Mouse (Mus musculus) liver, embryonic 13.5 days (tissue): ENCODE measurements around the gene Ctdnep1. TPM values are rescaled to one million over a fixed set of nuclear protein-coding genes. Genes with fewer than 3 reads are reported as not detected.

Source experiments
- ATAC-seq: fragments of 200-750 bp; cut with Nextera tagmentation; 2 replicates; pipeline ENCODE4 v1.8.0; 2017; ENCODE audit warnings: low read depth, mild to moderate bottlenecking, moderate number of reproducible peaks, moderate library complexity
- DNase-seq: peaks from one replicate; pipeline ENCODE4 v3.0.0; 2022
- H3K27ac ChIP-seq: fragments of 300-500 bp; sonication (generic); 2 replicates; pipeline ENCODE4 v1.5.1; 2015; ENCODE audit warnings: moderate library complexity, mild to moderate bottlenecking, inconsistent platforms
- H3K27me3 ChIP-seq: fragments of 300-500 bp; sonication (generic); 2 replicates; pipeline ENCODE4 v1.6.1; 2015; ENCODE audit warnings: mild to moderate bottlenecking, inconsistent platforms
- H3K36me3 ChIP-seq: fragments of 300-500 bp; sonication (generic); 2 replicates; pipeline ENCODE4 v1.6.1; 2015; ENCODE audit warnings: mild to moderate bottlenecking, inconsistent platforms
- H3K4me1 ChIP-seq: fragments of 300-500 bp; sonication (generic); replicated peaks from 2 replicates; pipeline ENCODE4 v1.6.1; 2015; ENCODE audit warnings: inconsistent platforms
- H3K4me2 ChIP-seq: fragments of 300-500 bp; sonication (generic); 2 replicates; pipeline ENCODE4 v1.6.1; 2015; ENCODE audit warnings: inconsistent platforms, mild to moderate bottlenecking, moderate library complexity
- H3K4me3 ChIP-seq: fragments of 300-500 bp; sonication (generic); replicated peaks from 2 replicates; pipeline ENCODE4 v1.5.1; 2015; ENCODE audit warnings: mild to moderate bottlenecking, inconsistent platforms
- H3K9ac ChIP-seq: fragments of 300-500 bp; sonication (generic); 2 replicates; pipeline ENCODE4 v1.6.1; 2015; ENCODE audit warnings: mild to moderate bottlenecking, inconsistent platforms
- H3K9me3 ChIP-seq: fragments of 300-500 bp; sonication (generic); replicated peaks from 2 replicates; pipeline ENCODE4 v1.6.1; 2016; ENCODE audit warnings: inconsistent platforms
- WGBS: fragments of 180-500 bp; shearing (Covaris S2); methylation state at CpG from one replicate; pipeline ENCODE4 v1.1.7; 2015; ENCODE audit not compliant: insufficient replicate concordance; 5-methylcytosine and 5-hydroxymethylcytosine counted together
- polyA plus RNA-seq: library from polyadenylated mRNA; unstranded; fragments of >200 nt; fragmentation: Nextera tagmentation; extraction: Ambion mirVana; gene quantifications from 2 replicates; pipeline ENCODE4 v1.2.1, GENCODE M21; 2015

Gene Ctdnep1
- polyA plus RNA-seq, 1 experiment from 2014 or later: 10.1 TPM

DNA sequence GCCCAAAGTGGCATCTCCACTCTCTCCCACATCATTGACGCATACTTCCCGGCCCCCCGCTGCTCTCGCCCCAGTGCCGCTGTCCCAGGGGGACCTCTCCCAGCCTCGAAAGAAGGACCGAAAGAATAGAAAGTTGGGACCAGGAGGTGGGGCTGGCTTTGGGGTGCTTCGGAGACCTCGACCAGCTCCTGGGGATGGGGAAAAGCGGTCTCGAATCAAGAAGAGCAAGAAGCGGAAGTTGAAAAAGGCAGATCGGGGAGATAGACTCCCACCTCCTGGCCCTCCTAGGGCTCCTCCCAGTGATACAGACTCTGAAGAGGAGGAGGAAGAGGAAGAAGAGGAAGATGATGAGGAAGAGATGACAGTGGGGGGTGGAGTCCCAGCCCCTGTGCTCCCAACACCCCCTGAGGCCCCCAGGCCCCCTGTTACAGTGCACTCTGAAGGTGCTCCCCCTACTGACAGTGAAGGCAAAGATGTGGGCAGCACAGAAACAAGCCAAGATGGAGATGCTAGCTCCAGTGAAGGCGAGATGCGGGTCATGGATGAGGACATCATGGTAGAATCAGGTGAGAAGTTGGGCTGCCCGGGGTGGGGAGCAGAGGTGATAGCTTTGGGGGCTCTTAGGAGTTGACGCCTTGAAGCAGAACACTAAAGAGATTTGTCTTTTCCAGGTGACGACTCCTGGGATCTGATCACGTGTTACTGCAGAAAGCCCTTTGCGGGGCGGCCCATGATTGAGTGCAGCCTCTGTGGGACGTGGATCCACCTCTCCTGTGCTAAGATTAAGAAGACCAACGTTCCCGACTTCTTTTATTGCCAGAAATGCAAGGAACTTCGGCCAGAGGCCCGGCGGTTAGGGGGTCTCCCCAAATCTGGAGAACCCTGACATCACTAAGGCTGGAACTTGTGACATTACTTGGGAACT is 17.9 kb downstream of the Ctdnep1 start:
- peaks cover 81% of the 10 kb centered on the region for H3K4me1 ChIP-seq
- no peaks in the 10 kb centered on the region for H3K27me3 ChIP-seq
- peak overlapping the region; percentile 99 for H3K27ac ChIP-seq
- no peak for ATAC-seq
- H3K9me3 ChIP-seq: no peaks in the 10 kb centered on the region
- H3K4me3 ChIP-seq: 0 out of 2 replicates have a peak overlapping the region, but pooled peaks have one; percentile 2
- no peak for DNase-seq
- H3K36me3 ChIP-seq: peaks cover 39% of the 10 kb centered on the region
- 0 out of 2 replicates have a peak overlapping the region, but pooled peaks have one; percentile 13 for H3K9ac ChIP-seq
- no peak overlapping the region for H3K4me2 ChIP-seq
- WGBS: 88% methylated on average over 27 of the region's 27 CpGs

DNA sequence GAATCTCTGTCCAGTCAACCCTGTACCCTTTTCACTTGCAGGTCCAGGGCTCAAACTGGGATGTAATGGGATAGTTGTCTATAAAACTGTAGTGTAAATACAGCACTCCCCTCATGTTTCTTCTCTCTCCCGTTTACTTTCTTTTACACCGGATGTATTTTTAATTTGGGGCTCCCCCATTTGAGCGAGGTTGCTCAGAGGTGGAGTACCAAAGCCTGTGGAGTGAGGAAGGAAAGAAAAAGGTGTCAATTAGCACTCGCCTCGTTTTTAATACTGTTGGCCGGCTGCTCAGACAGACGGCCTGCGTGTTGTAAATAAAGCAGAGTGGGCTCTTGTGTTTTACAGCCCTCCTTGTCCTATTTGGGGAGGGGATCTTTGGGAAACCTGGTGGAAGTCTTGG is 18.7 kb downstream of the Ctdnep1 start:
- Histone ChIP-seq H3K4me3 (peak overlapping the region; percentile 74), H3K9ac (no peak overlapping the region), H3K9me3 (no peaks in the 10 kb centered on the region), H3K36me3 (peaks cover 31% of the 10 kb centered on the region), H3K4me2 (peak overlapping the region; percentile 99), H3K4me1 (peaks cover 75% of the 10 kb centered on the region), H3K27ac (peak overlapping the region; percentile 70), H3K27me3 (no peaks in the 10 kb centered on the region)
- DNase-seq (no peak), ATAC-seq (no peak)
- WGBS: 84% methylated on average over 8 of the region's 8 CpGs

DNA sequence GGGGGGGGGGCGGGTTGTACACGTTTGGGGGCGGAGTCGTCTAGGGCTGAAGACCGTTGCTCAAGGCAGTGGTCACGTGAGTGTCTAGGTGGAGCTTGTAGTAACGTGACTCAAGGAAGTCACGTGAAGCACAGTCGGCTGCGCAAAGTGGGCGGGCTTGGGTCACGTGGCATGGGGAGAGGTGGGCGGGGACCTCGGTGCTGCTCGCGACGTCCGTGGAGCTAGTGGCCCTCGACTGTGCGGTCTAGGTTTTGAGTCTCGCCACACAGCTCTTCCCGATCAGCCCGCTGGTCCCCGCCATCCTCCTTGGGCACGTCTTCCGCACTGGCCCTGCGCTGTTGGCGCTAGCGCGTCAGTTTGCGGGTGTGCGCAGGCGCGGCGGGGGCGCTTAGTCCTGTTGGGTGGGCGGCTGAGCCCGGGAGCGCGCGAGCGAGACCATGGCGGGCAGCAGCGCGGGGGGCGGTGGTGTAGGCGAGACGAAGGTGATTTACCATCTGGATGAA is 19.5 kb downstream of the Ctdnep1 start, which contains the start of gene Dvl2:
Gene Dvl2 (plus strand): TSS at position 200 of the 503 bp plus-strand sequence.
- H3K4me2 ChIP-seq: peak within 1 kb of the TSS; percentile 99
- H3K9ac ChIP-seq: peak within 1 kb of the TSS; percentile 85
- H3K36me3 ChIP-seq: peaks cover 36% of the 10 kb centered on the region
- H3K4me1 ChIP-seq: peaks cover 72% of the 10 kb centered on the region
- ATAC-seq (peak; percentile 26), DNase-seq (peak; percentile 82)
- peak within 1 kb of the TSS; percentile 85 for H3K27ac ChIP-seq
- H3K4me3 ChIP-seq: peak within 1 kb of the TSS; percentile 74
- H3K9me3 ChIP-seq: no peaks in the 10 kb centered on the region
- H3K27me3 ChIP-seq: no peaks in the 10 kb centered on the region
- WGBS: under 1% methylated on average over 47 of the region's 48 CpGs

DNA sequence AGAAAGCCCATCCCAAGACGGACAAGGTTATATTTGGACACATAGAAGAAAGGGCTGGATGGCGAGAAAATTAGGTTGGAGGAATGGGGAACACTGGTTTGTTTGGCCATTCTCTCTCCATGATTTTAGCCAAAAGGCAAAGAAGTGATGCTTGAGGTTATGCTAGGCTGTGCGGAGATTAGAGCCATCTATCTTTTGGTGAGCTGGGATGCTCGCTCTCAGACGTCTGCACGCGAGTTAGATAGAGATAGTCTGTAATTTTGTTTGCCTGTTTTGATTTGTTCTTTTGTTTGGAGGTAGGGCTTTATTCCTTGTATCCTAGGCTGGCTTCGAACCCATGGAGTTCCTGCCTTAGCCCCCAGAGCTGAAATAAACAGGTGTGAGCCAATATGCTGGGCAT is 20.2 kb downstream of the Ctdnep1 start:
- H3K36me3 ChIP-seq: peaks cover 43% of the 10 kb centered on the region
- peak overlapping the region; percentile 99 for H3K4me2 ChIP-seq
- ATAC-seq: no peak
- peak overlapping the region; percentile 85 for H3K9ac ChIP-seq
- peak overlapping the region; percentile 74 for H3K4me3 ChIP-seq
- H3K9me3 ChIP-seq: no peaks in the 10 kb centered on the region
- peak overlapping the region; percentile 85 for H3K27ac ChIP-seq
- WGBS: 7% methylated on average over 8 of the region's 8 CpGs
- no peaks in the 10 kb centered on the region for H3K27me3 ChIP-seq
- peaks cover 72% of the 10 kb centered on the region for H3K4me1 ChIP-seq
- no peak for DNase-seq

DNA sequence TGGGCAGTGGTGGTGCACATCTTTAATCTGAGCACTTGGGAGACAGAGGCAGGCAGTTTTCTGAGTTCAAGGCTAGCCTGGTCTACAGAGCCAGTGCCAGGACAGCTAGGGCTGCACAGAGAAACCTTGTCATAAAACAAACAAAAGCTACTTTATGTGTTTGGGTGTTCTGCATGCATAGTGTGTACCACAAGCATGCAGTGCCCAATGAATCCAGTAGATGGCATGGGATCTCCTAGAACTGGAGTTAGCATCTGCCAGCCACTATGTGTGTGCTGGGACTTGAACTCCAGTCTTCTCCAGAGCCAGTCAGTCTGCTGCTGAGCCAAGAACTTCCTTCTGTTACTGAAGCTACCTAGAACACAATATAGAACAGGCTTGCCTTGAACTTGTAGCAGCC is 20.9 kb downstream of the Ctdnep1 start:
- Histone ChIP-seq H3K36me3 (peaks cover 50% of the 10 kb centered on the region), H3K9ac (no peak overlapping the region; the same call in 1 of the 2 replicates), H3K4me2 (peak overlapping the region; percentile 99), H3K4me1 (peaks cover 71% of the 10 kb centered on the region), H3K27ac (no peak overlapping the region), H3K4me3 (peak overlapping the region; percentile 74), H3K9me3 (no peaks in the 10 kb centered on the region), H3K27me3 (no peaks in the 10 kb centered on the region)
- ATAC-seq (no peak), DNase-seq (peak; percentile 44)

DNA sequence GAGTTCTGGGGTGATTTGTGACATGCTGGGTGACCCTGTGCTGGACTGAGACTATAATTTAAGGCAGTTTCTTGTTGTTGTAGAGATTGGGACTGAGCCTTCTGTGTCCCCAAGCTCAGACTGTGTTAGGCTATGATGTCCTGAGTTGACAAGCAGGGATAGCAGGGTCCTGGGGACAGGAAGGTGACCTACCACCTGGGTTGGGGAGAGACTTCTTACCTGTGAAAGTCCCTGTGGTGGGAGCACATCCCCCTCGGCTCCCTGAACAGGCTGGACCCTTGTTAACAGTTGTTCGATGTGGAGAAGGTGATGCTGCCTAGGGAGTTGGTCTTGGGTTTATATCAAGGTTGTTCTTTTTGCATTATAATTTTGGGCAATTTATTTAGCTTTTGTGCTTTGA is 21.5 kb downstream of the Ctdnep1 start:
- Histone ChIP-seq H3K9me3 (no peaks in the 10 kb centered on the region), H3K4me1 (peaks cover 65% of the 10 kb centered on the region), H3K27ac (no peak overlapping the region), H3K9ac (peak overlapping the region; percentile 37; the same call in 1 of the 2 replicates), H3K4me2 (no peak overlapping the region), H3K36me3 (peaks cover 56% of the 10 kb centered on the region), H3K27me3 (no peaks in the 10 kb centered on the region), H3K4me3 (no peak overlapping the region)
- DNase-seq: no peak
- WGBS: 73% methylated on average over 2 of the region's 2 CpGs
- ATAC-seq: no peak

DNA sequence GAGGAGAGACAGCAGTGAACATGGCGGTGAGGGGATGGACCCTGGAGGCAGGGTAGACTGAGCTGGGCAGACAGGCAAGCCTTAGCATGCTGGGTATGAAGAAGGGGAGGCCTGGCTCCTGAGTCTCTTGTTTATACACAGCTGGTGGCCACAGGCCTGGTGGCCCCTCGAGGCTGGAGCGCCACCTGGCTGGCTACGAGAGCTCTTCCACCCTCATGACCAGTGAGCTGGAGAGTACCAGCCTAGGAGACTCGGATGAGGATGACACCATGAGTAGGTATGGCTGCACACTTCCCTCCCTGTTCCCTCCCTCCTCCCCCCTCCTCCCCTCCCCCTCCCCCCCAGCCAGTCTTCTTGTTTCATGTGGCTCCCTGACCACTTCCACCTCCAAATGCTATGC is 24.6 kb downstream of the Ctdnep1 start:
- Histone ChIP-seq H3K4me2 (no peak overlapping the region), H3K4me3 (no peak overlapping the region), H3K27me3 (no peaks in the 10 kb centered on the region), H3K9ac (no peak overlapping the region), H3K9me3 (no peaks in the 10 kb centered on the region), H3K36me3 (peaks cover 60% of the 10 kb centered on the region), H3K4me1 (peaks cover 35% of the 10 kb centered on the region), H3K27ac (no peak overlapping the region)
- ATAC-seq (no peak), DNase-seq (no peak)
- 68% methylated on average over 5 of the region's 5 CpGs for WGBS

DNA sequence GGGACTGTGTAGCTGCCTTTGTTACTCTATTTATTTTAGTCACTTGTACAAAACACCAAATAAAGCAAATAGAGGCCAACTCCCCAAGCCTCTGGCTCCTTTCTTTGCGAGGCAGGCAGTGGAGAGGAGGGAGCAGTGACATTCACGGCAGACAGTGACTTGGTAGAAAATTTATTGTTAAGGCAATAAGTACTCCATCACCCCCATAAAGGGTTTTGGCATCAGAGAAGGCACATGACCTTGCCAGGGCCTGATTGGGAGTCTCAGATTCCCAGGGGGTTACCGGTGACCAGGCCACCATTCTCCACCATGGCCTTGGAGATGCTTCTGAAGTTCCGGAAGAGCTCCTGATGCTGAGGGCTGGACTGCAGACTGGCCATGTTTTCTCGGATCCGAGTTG is 29.1 kb downstream of the Ctdnep1 start:
- ATAC-seq: no peak
- 86% methylated on average over 6 of the region's 6 CpGs for WGBS

DNA sequence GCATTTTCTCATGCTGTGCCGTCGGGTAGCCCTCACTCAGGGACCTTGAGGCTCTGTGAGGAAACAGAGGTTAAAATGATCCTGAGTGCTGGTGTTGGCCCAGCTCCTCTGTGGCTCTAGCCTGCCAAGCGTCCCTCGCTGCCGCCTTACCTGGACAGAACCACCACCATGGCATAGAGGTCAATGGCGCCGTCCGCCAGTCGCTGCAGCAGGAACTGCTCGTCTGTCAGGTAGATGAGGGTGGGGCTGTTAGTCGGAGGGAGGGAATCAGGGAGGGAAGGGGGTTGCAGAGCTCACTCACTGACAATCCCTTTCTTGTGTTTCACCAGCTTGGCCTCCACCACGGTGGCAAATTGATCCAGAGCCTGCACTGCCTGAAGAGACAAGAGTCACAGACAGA is 29.6 kb downstream of the Ctdnep1 start:
- Histone ChIP-seq H3K9me3 (no peaks in the 10 kb centered on the region), H3K4me2 (no peak overlapping the region), H3K27ac (0 out of 2 replicates have a peak overlapping the region, but pooled peaks have one; percentile 2), H3K4me3 (no peak overlapping the region), H3K4me1 (peaks cover 21% of the 10 kb centered on the region), H3K27me3 (no peaks in the 10 kb centered on the region), H3K36me3 (peaks cover 81% of the 10 kb centered on the region), H3K9ac (no peak overlapping the region)
- ATAC-seq: no peak
- DNase-seq: no peak
- 83% methylated on average over 12 of the region's 12 CpGs for WGBS

More for the DNA sequence above, 29.1 kb downstream of the Ctdnep1 start:
- H3K9ac ChIP-seq: no peak overlapping the region
- H3K27ac ChIP-seq: no peak overlapping the region
- H3K4me3 ChIP-seq: no peak overlapping the region
- no peak for DNase-seq
- H3K9me3 ChIP-seq: no peaks in the 10 kb centered on the region
- peaks cover 86% of the 10 kb centered on the region for H3K36me3 ChIP-seq
- H3K4me2 ChIP-seq: no peak overlapping the region
- peaks cover 19% of the 10 kb centered on the region for H3K4me1 ChIP-seq
- no peaks in the 10 kb centered on the region for H3K27me3 ChIP-seq

DNA sequence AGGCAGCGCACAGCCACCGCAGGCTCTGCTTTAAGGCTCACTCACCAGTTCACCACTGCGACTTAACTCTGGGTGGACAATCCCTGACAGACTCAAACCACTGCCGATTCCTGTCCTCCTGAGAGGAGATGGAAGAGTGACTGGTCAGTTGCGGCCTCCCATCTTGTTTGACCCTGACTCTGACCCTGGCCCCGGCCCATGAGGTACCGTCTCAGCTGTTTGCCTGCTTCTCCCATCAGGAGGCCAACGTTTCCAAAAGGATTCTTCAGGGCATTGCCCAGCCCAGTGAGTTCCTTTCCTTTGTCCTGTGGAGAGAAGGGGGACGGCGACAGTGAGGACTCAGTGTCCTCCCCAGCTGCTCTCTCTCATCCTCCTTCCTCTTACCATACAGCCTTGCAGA is 30.0 kb downstream of the Ctdnep1 start:
- no peaks in the 10 kb centered on the region for H3K9me3 ChIP-seq
- H3K36me3 ChIP-seq: peaks cover 77% of the 10 kb centered on the region
- H3K4me2 ChIP-seq: no peak overlapping the region
- H3K27ac ChIP-seq: no peak overlapping the region
- H3K9ac ChIP-seq: no peak overlapping the region
- H3K27me3 ChIP-seq: no peaks in the 10 kb centered on the region
- H3K4me1 ChIP-seq: peaks cover 26% of the 10 kb centered on the region
- ATAC-seq: no peak
- no peak overlapping the region for H3K4me3 ChIP-seq
- 90% methylated on average over 10 of the region's 10 CpGs for WGBS
- DNase-seq: no peak

DNA sequence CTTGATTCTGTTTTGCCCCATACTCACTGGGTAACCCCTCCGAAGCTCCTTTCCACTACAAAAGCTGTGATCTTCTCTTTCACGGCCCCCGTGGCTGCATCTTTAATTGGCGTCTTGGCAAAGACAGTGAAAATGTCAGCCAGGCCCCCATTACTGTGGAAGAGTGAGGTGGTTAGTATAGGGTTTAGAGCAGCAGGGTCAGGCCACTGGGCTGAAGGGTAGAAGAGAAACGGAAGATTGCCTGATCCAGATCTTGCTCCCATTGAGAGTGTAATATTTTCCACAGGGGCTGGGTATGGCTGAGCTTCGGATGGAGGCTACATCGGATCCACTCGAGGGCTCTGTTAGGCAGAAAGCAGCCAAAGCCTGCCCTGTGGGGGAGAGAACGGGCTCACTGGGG is 32.0 kb downstream of the Ctdnep1 start:
- DNase-seq: no peak
- H3K27me3 ChIP-seq: no peaks in the 10 kb centered on the region
- no peak overlapping the region for H3K4me3 ChIP-seq
- H3K4me2 ChIP-seq: no peak overlapping the region
- H3K4me1 ChIP-seq: peaks cover 33% of the 10 kb centered on the region
- H3K9me3 ChIP-seq: no peaks in the 10 kb centered on the region
- 81% methylated on average over 9 of the region's 9 CpGs for WGBS
- no peak overlapping the region for H3K9ac ChIP-seq
- H3K36me3 ChIP-seq: peaks cover 57% of the 10 kb centered on the region
- ATAC-seq: no peak
- H3K27ac ChIP-seq: no peak overlapping the region
